Mouse (Mus musculus): ENCODE measurements around the gene Hs3st4.

Gene Hs3st4

DNA sequence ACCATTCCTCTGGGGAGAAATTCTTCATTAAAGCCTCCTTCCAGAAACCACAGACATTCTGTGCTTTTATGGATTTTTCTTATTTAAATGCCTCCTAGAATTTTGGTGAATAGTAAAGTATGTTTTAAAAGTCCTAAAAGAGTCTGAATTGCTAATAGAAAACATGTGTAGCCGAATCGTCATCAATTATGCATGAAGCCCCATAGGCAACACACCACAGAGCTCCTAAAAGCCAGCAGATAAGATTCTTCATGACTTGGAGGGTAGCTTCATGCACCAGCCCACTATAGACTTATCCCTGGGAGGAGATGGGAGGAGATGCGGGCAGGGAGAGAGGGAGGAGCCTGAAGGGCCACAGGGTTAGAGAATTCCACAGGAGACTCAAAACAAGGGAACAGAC is 358.8 kb downstream of the Hs3st4 start:
- no peak for DNase-seq (ENCODE audit: low read depth, low spot score)

DNA sequence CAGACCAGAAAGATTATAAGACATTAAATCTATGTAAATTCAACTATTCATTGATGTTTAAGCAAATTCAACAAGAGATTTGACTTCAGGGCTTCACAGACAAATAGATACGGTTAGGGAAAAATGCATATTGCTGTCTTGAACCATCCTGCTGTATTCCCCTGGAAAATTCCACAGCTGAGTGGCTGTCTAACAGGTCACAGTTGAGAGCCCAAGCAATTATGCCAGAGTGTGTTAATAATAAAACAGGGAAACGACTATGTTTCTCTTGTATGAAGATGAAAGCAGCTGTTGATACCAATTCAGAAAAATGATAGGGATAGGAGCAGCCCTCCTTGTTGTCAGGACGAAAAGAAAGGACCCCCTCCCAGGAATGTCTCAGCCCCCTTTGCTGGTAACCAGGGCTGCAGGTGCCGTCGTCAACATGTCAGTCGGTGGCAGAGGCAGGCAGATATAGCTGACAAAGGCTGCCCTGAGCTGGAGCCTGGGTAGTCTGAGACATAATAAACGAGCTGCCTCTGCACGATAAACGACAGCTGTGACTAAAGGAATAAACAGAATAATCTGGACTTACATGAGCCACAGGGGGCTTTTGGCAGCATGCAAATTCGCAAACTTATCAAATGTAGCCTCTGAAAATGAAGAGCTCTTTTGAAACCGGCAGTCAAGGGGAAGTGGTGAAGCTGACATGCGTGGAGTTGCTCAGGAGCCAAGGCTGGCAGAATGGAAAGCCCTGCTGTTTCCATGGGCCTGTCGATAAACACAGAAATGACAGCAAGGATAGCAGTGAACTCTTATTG is 364.7 kb downstream of the Hs3st4 start:
- no peak for DNase-seq (ENCODE audit: low read depth, low spot score)

DNA sequence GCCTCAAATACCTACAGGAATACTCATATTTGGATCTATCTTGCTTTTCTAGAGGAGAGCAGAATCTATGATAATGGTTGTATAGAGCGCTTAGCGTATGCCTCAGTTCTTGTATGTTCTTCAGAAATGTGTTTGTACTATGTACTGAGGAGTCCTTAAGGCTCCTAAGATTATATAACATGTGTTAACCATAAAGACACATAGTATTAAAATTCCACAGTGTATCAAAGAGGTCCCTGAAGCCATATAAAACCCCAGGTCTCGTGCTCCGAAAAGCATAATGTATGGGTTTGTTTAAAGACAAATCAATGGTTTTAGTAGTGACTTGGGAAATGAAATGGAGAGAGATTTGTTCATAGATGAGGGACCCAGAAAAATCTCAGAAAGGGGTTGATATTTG is 371.4 kb downstream of the Hs3st4 start:
- no peak for DNase-seq (ENCODE audit: low read depth, low spot score)

DNA sequence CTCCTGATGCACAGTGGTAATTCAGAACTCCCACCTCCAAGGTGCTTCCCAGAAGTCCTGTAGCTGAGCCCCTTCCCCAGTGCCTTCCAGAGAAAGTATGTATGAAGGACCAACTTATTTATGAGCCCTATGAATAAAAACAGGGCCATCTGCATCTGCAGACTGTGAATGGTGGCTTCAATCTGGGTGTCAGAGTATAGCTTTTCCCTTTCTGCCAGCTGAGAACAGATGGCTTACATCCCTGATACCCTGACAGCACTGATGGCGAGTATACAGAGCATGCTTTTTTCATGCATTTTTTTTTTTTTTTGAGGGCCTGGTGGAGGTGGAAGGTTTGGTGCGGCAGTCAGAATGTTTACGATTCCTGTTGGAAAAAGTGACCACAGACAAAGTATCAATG is 375.4 kb downstream of the Hs3st4 start:
- no peak for DNase-seq (ENCODE audit: low read depth, low spot score)

DNA sequence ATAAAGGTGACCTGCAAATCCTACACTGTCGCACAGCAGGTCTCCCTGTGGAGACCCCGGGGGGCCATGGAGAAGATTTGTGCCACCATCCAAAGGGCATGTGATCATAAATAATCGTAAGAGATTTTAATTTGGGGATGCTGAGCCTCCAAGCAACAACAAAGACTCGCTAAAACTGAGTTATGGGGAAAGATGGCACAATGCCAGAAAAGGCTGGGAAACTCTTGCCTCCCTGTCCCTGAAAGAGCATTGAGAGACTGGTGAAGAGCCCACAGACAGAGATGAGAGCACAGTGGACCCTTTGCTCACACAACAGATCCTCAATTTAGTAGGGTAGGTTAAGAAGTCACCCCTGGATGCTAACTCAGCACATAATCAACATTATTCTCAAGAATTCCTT is 377.2 kb downstream of the Hs3st4 start:
- DNase-seq (ENCODE audit: low read depth, low spot score): no peak

- DNase-seq (ENCODE audit: low read depth, low spot score): no peak
Measured at GRCm38 (mm10) chr7:124372297-124372696, 389.6 kb downstream of the Hs3st4 start.

- no peak for DNase-seq (ENCODE audit: low read depth, low spot score)
Measured at GRCm38 (mm10) chr7:124372697-124373096, 390.0 kb downstream of the Hs3st4 start.

DNA sequence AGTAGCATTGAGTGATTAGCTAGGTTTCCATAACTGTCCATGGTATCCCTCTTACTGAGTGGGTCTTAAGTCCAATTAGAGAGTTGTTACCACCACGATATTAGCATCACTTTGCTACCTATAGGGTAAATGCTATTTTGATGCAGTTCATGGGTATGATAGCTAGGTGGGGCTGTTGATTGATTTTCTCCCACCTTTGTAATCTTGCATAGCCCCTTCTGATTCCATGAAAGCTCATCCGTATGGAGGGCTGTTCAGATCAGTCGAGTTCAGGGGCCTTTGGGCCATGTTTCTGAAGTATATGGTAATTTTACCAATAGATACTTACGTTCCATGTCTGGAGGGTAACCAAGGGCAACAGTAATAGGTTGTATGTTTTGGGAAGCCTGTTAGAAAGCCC is 400.8 kb downstream of the Hs3st4 start:
- DNase-seq (ENCODE audit: low read depth, low spot score): no peak

DNA sequence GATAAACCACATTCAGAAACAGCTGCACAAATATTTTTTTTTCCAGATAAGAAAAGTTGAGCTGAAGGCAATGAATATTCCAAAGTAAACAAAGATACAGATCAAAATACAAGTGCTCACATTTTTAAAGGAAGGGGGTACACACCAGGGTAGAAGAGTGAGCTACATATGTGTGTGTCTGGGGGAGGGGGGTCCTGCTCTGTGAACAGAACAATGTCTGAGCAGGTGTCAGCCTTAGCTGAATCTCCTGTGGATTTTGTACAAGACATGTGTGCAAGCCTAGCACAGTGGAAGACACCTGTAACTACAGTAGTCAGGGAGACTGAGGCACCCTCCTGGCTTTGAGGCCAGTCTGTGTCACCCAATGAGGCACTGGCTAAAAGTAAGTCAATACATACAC is 416.5 kb downstream of the Hs3st4 start:
- no peak for DNase-seq (ENCODE audit: low read depth, low spot score)

DNA sequence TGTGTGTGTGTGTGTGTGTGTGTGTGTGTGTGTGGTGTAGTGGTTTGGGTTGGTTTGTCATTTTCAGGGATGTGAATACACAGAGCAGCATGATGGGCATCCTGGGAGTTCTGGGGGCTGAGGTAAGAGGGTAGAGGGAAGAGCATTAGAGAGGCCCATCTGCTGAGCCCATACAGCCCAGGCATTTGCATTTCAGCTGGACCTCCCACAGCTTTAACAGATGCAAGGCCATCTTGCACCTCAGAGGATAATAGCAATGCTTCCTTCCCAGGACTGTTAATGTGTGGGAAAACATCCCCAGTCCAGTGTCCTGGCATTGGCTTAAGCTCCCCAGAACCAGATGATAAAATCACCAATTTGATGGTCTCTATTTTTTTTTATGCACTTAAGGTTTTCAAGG is 444.3 kb downstream of the Hs3st4 start:
- no peak for DNase-seq (ENCODE audit: low read depth, low spot score)
